Mouse (Mus musculus): ENCODE data around the gene Ndufa12.

DNA sequence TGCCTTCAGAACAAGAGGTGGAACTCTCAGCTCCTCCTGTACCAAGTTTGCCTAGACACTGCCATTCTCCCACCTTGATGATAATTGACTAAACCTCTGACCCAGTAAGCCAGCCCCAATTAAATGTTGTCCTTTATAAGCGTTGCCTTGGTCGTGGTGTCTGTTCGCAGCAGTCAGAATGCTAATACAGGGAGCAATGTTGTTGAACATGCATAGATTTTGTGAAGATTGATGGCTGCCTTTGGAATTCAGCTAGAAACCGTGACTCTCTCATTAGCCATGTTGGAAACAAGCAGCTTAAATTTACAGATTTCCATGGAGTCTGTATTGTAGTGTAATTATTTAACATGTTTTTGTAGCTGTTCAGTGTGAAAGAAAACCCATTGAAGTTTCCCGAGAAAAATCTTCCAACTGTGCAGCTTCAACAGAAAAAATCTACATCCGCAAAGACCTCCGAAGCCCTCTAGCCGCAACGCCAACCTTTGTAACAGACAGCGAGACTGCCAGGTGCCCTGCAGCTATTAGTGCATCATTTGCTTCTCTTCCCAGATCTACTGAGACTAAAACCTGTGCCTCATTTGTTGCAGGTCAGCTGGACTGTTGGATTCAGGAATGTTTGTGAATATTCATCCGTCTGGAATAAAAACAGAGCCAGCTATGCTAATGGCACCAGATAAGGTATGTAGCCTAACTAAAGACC is 31.3 kb upstream of the Ndufa12 start:
- TF ChIP-seq CTCF (IDR thresholded peaks at IDR 0.05; ENCODE audit: low read depth): no peak
- TF ChIP-seq EP300 (IDR thresholded peaks at IDR 0.05; ENCODE audit: low read depth): no peak

All from heart, postnatal 0 days (tissue).